Mouse (Mus musculus): Measurements from ENCODE around the gene Mdm2. TPM values are rescaled to one million over a fixed set of nuclear protein-coding genes. Genes with fewer than 3 reads are reported as not detected.

Gene Mdm2
- polyA plus RNA-seq, 1 experiment from 2014 or later, result 50.2 TPM

DNA sequence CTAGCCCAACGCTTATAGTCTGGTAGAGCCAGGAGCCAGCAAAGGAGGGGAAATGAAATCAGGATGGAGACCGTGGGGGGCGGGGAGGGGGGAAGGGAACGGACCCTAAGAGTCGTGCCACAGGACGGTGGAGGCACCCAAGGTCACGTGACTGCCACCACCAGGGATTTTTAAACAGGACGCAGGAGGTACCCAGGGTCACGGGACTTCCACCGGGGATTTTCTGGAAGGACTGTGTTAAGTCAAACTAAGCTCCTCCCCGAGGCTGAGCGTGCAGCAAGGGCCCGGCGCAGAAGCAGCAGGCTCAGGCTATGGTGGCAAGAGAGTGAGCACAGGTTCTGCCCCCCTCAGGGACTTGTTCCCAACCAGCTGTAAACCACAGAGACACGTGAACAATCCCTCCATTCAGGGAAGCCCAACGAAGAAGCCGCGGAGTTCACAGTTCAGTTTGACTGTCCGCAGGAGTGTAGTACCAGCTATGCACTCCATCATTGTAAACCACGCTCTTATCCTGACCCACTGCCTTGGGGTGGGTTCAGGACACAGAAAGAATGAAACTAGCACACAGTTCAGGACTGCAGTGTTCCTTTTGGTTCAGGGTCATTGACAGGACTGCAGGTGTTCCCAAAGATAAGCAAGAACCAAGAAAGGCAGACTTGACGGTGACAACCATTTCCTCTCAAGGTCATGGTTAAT lies 70.5 kb downstream of the Mdm2 start:
- Histone ChIP-seq H3K36me3 (ENCODE audit: control insufficient read depth, insufficient read depth, low read length) (no peaks in the 10 kb centered on the region), H3K9ac (replicated peaks; ENCODE audit: low read depth, low read length) (no peak overlapping the region), H3K4me3 (ENCODE audit: low read depth, low read length) (no peak overlapping the region), H3K4me2 (replicated peaks; ENCODE audit: low read depth, low read length) (no peak overlapping the region), H3K27me3 (ENCODE audit: control insufficient read depth, insufficient read depth, low read length) (no peaks in the 10 kb centered on the region), H3K4me1 (ENCODE audit: control insufficient read depth, insufficient read depth, low read length) (no peaks in the 10 kb centered on the region), H3K27ac (ENCODE audit: low read length) (no peak overlapping the region), H3K9me3 (ENCODE audit: control insufficient read depth, low read depth, low read length) (no peaks in the 10 kb centered on the region)
- ATAC-seq (ENCODE audit: insufficient number of reproducible peaks, insufficient read depth, low FRiP score, low read depth), result no peak; the same call in 1 of the 2 replicates
- 53% methylated on average over 21 of the region's 21 CpGs for WGBS

DNA sequence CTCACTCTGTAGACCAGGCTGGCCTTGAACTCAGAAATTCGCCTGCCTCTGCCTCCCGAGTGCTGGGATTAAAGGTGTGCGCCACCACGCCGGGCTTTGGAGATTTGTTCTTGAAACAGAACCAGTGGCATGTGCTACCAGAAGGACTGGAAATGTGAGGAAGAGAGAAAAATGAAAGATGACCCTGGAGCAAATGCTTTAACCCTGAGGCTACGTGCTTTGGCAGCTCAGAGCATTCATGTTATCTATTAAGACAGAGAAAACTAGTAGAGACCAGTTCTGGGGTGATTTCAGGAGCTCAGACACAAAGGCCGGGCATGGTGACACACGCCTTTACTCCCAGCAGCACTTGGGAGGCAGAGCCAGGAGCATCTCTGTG lies 71.3 kb downstream of the Mdm2 start:
- Histone ChIP-seq H3K27me3 (ENCODE audit: control insufficient read depth, insufficient read depth, low read length) (no peaks in the 10 kb centered on the region), H3K36me3 (ENCODE audit: control insufficient read depth, insufficient read depth, low read length) (no peaks in the 10 kb centered on the region), H3K27ac (ENCODE audit: low read length) (no peak overlapping the region), H3K4me3 (ENCODE audit: low read depth, low read length) (no peak overlapping the region), H3K4me2 (replicated peaks; ENCODE audit: low read depth, low read length) (no peak overlapping the region), H3K9ac (replicated peaks; ENCODE audit: low read depth, low read length) (no peak overlapping the region), H3K9me3 (ENCODE audit: control insufficient read depth, low read depth, low read length) (no peaks in the 10 kb centered on the region), H3K4me1 (ENCODE audit: control insufficient read depth, insufficient read depth, low read length) (no peaks in the 10 kb centered on the region)
- WGBS, result 82% methylated on average over 8 of the region's 8 CpGs
- no peak for ATAC-seq (ENCODE audit: insufficient number of reproducible peaks, insufficient read depth, low FRiP score, low read depth)

Other genes with a start within 250 kb of the Mdm2 start
- gene Cpm, start 81.3 kb downstream of the Mdm2 start, polyA plus RNA-seq (2014; fragmentation: Nextera tagmentation; extraction: Ambion mirVana), result 89.1 and 95.8 TPM in 2 replicates
- gene Slc35e3, start 35.6 kb upstream of the Mdm2 start, polyA plus RNA-seq (2014; fragmentation: Nextera tagmentation; extraction: Ambion mirVana), result 13.0 and 13.1 TPM in 2 replicates
- gene Nup107, start 81.9 kb upstream of the Mdm2 start, polyA plus RNA-seq (2014; fragmentation: Nextera tagmentation; extraction: Ambion mirVana), result 61.7 and 62.6 TPM in 2 replicates
- 178 and 194 TPM in 2 replicates for gene Rap1b, start 135.3 kb upstream of the Mdm2 start, polyA plus RNA-seq (2014; fragmentation: Nextera tagmentation; extraction: Ambion mirVana)